Mouse (Mus musculus): ENCODE measurements around the gene Tnni3.
A peak's percentile ranks its signal among the peaks of the same experiment; 100 is the strongest.

Tnni3 gene

DNA sequence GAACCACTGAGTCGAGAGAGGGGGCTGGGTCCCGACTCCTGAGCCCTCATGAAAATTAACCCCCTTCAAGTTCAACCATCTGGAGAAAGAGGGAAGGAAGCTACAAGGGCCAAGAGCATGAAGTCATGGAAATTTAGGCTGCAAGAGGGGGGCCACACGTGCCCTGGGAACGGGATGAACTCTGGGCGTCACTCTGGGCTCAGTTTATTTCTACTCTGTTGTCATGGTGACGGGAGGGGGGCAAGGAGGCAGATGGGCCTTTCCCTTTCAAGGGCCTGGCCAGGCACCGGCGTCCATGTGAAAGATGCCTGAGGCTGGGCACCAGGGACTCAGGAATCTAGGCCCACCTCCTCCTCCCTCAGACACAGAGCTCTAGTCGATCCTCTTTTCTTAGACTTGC, 25.8 kb downstream of the Tnni3 start:
- DNase-seq (ENCODE audit: low spot score), result no peak

DNA sequence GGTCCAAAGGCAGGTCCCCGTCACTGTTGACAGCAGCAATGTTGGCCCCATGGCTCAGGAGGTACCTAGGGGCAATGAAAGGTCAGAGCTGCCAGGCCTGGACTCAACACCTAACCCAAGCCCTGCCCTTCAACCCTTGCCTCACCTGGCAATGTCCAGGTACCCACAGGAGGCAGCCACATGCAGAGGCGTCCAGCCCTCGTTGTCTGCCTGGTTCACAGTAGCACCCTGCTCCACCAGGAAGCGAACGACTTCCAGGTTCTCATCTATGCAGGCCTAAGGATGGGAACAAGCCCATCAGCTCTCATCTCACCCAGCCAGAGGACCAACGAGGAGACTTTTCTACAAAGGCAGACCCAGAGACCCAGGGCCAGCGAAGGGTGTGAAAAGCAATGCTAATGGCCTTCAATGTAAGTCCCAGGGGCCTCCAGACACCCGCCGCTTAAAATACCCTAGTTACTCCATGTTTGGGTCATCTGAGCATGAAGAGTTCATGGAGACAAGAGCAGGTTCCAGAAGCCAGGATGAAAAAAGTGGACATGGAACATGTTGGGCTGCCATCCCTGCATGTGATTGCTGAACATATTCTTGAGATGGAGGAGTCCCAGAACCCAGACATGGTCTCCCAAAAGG, 26.6 kb downstream of the Tnni3 start:
- DNase-seq (ENCODE audit: low spot score), result no peak

DNA sequence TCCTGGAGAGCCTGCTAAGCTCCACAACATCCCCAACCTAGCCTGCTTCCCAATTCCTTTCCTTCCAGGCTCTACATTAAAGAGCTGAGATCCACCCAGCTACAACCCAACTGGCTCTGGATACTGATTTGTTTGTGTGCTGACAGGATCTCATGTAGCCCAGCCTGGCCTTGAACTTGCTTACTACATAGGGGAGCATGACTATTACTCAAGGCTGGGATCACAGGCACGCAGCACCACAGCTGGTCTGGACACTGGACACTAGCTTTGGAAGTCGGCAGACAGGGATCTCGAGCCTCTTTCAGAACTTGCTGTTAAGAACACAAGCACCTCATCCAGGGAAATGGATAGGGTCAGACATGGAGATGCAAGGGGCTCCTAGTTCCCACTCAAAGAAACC, 27.6 kb downstream of the Tnni3 start:
- no peak for DNase-seq (ENCODE audit: low spot score)

DNA sequence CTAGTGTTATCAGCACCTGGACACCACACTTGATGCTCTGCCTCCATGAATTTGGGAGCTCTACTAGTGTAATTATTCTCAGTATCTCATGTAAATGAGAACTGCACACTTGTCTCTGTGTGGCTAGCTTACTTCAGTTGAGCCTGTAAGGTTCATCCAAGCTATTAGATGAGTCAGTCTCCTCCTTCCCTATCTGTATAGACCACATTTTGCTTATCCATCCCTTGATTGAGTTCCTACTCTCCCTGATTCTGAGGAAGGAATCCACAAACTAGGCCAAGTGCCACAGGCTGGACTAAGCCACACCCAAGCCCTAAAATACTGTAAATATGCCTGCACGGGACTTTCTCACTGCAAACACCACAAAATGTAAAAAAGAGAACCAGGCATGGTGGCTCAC, 30.0 kb downstream of the Tnni3 start:
- DNase-seq (ENCODE audit: low spot score), result no peak

DNA sequence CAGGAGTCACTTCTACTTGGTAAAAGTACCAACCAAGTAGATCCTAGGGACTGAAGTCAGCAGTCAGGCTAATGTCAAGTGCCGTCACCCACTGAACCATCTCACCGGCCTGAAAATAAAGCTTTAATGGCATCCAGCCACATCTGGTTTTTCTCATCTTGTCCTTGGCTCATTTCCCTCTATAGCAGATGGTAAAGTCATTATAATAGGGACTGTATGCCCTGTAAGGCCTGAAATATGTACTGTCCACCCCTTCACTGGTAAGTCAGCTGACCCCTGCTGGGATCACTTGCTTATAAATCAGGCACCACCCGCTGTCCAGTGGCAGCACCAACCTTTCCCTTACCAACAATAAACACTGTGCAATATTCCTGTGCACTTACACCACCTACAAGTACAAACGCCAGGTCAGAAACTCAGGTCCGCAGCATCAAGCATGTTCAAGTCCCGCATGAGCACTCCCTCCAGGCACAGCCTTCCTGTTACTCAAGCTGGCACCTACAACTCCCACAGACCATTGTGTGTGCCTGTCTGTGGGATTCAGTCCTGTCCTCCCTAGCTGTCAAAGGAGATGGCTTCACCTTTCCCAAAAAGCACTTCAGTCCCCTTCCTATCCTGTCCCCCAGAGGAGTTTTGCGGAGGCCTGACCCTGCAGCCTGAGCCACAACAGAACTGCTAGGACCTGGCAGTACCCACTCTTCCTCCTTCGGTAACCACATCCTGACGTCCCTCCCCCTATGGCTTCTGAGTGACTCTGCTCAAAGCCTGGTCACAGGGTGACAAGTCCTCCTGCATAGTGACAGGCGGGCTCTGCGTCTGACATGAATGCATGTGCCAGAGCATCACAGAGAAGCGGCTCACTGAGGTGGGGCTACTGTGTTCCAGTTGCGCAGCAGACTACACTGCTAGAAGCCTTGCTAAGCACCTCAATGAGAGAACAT, 31.5 kb downstream of the Tnni3 start:
- DNase-seq (ENCODE audit: low spot score), result no peak

DNA sequence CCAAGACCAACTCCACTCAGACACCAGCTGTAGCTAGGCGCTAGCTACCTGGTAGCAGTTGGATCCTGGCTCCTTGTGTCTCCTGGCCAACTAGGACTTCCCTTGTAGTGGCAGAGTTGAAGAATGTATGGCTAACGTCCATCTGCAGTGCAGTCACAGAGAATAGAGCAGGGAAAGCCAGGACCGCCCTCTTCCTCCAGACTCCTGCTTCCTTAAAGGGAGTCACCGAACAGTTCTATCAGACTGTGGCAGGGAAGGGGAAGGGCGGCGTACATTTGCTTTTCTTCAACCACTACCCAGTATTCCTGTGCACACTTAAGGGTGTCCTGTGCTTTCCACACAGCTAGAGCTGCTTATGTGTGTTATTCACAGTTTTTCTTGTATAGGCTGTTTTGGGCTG, 32.7 kb downstream of the Tnni3 start:
- DNase-seq (ENCODE audit: low spot score), result no peak

DNA sequence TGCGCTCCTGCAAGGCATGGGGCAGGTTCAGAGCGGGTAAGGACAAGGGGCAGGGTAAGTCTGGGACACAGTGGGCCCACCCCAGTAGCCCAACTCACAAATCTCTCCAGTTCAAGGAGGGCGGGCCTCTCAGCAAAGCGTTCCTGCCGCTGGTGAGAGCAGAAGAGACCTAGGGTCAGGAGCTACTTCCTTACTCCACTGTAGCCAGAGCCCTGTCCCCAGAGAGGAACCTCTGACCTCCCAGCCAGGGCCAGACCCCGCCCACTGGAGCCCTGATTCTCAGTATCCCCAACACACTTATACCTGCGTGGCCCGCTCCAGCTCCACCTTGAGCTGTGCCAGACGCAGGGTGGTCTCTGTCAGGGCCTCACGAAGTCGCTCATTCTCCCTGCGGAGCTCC, 41.7 kb downstream of the Tnni3 start:
- DNase-seq (ENCODE audit: low spot score), result no peak

DNA sequence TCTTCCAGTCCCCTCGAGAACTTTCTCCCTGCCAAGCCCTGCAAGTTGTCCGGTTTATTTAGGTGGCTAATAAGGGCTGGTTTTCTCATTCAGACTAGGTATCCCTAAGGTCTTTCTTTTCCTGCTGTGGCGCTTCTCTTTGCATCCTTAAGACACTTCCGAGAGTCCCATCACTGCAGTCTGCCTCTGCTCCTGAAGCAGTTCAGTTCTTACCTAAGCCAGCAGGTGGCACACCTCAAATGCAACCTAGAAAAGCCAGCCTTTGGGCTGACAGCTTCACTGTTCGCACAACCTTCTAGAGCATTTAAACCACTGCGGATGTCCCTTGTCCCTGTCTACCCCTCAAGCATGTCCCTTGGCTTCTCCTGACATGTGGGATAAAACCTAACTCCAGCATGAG, 44.4 kb downstream of the Tnni3 start:
- DNase-seq (ENCODE audit: low spot score), result no peak

DNA sequence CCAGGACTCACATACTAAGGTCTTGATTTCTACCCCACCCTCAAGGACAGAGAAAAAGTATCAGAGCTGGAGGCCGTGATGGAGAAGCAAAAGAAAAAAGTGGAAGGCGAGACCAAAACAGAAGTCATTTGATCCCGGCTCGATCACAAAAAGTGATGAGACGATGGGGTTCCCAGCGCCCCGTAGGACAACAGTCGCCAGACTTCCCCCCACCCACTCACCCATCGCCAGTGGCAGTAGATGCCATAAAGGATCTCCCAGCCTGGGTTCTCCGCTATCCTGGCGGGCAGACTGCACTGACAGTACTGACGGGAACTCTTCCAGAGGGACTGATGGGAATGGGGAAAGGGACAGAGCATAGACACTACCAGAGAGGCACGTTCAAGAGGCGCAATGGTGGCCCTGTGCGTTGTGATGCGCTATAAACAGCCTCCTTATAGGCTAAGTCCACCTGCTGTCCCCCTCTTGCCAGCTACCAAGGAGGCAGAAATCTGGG, 45.2 kb downstream of the Tnni3 start:
- DNase-seq (ENCODE audit: low spot score), result no peak

DNA sequence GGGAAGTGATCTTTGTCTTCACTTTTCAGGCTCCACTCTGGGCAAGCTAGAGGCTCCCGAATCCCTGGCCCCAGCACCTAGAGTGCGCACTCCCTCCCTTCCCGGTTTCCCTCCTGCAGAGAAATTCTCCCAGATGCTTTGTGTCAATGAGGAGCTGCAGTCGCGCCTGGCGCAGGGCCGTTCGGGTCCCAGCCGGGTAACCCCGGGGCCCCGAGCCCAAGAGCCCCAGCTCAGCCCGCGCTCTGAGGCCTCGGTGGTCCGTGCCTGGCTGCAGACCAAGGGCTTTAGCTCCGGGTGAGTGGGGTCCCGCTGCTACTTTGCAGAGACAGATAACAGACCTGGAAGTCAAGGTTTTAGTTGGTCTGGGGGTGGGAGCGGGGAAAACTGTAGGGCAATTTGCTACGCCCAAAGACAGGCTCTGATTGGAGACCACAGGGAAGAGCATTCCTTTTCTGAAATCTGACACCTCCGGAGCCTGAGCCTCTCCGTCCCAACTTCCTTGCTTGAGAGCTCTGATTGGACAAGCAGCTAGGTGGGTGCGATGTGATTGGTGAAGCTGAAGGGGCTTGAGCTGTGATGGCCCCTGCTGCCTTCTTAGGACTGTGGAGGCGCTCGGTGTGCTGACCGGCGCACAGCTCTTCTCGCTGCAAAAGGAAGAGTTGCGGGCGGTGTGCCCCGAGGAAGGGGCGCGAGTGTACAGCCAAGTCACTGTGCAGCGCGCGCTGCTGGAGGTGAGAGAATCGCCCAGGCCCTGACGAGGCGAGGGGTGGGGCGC, 45.8 kb downstream of the Tnni3 start:
- no peak for DNase-seq (ENCODE audit: low spot score)

DNA sequence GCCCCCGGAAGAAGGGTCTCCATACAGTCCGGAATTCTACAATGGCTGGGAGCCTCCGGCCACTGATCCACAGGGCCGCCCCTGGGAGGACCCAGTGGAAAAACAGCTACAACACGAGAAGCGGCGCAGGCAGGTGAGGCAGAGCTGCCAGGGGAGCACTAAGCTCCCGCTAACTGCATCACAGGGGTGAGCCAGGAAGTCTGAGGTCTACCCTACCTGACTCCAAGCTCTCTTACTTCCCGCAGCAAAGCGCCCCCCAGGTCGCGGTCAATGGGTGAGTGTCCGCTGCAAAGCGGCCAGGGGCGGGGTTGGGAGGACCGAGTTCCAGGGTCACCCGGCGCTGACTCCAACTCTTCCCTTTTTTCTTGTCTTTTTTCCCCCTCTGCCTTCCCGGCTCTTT, 50.1 kb downstream of the Tnni3 start:
- no peak for DNase-seq (ENCODE audit: low spot score)

DNA sequence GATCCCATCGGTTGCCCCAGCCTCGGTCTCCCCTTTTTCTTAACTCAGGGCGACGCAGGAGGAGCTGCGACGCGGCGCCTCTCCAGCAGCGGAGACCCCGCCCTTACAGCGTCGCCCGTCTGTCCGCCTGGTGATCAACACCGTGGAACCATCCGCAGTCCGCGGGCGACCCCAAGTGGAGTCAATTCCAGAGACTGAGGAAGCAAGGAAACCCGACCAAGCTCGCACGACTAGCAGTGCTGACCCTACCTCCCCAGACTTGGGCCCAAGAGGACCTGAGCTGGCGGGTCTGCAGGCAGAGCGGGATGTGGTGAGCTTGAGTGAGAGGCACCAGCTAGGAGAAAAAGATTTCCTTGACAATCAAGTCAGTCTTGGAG, 52.9 kb downstream of the Tnni3 start:
- no peak for DNase-seq (ENCODE audit: low spot score)

DNA sequence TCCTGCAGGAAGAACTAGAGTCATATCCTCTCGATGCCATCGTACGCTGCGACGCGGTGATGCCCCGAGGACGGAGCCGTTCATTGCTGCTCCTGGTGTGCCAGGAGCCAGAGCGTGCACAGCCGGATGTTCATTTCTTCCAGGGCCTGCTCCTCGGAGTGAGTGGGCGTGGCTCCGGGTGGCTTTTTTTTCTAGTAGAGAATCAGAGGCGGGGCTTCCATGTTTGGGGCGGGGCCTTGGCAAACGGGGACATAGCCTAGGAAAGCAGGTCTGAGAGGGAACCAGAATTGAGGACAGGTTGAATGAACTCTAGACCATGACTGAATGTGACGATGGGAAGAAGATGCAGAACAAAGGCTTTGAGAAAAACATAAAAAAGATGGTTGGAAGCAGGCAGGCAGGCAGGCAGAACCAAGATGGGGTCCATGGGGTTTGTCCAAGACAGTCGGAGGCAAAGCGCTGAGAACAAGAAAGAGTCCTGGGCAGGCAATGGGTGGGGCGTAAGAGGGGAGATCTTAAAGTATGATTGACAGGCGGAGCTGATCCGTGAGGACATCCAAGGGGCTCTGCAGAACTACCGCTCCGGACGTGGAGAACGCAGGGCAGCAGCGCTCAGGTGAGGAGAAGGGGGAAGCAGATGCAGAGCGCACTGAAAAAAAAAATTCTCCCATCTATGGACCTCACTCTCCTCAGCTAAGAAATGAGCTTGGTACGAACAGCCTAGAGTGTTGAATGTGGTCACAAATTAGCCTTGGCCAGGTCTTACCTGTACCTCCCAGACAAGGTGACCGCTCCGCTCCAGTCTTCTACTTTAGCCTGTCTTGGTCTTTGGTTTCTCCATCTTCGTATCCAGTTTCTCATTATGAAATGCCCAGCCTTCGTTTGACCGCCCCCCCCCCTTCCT, 53.5 kb downstream of the Tnni3 start:
- DNase-seq (ENCODE audit: low spot score), result peak; percentile 18
